Mouse (Mus musculus) retina, adult 2 months (tissue): Measurements from ENCODE around the gene Bves.
"Not testable (repeated sequence)": the region's sequence is repeated elsewhere in the genome, so short reads cannot be mapped to it uniquely, and the experiment has no call there.

Experiments used
- DNase-seq: peaks from one replicate; pipeline ENCODE4 v3.0.0-alpha.2; 2012; ENCODE audit warnings: low read depth, low spot score

The Bves gene

DNA sequence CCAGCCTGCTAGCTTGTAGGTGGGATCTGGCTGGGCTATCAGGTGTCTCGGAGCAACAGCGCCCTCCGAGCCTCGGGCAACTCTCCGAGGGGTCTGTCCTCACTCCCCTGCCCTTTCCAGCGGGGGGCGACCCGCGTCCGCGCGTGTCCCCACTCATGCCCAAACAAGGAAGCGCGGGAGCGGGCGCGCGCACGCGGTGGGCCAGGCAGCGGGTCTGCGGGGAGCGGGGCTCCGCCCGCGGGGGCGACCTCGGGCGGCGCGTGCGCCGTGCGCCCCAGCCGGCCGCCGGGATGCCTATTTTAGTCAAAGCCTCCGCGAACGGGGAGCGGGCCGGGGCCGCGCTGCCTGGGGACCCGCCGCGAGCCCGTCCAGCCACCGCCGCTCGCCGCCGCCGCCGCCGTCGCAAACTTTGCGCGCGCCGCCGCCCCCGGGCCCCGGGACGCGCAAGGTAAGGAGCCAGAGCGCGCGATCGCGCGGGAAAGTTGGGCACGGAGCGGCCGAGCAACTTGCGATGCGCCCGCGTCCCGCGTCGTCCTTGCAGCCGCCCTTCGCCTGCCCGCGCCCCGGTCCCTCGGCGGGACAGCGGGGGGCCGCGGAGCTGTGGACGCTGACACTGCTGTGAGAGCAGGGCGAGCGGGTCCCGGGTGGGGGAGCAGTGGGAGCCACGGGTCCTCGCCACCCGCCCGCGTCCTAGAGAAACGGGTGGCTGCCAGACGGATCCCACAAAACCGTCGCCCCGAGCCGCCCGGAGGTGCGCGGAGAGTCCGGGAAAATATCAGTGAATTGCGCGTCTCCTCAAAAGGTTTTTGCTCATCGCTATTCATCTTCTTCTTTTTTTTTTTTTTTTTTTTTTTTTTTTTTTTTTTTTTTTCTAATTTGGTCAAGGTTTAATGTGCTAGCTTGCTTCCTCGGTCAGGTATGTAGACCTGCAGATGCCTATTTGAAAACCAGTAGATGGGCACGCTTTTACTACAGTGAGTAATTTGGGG lies at the start of gene Bves:
TSS of gene Bves (plus strand) at position 339 of the 989 bp plus-strand sequence.
- DNase-seq, result no peak

DNA sequence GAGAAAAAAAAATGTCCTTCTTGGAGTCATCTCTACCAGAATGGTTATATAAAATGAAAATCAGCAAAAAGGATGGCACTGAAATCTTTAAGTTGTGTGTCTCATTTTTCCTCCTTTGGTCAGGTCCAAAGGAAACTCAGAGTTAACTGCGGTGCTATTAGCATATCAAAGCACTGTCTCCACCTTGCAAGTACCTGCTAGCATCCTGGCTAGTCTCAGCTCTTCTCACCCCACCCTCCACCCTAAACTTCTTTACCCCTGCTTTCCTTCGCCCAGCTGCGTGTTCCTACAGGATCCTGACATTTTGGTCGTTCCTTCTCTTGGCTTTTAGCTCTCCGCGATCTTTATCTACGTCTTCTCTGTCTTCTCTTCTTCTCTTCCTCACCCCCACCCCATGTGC lies 47.2 kb upstream of the Bves start:
- DNase-seq, result no peak

DNA sequence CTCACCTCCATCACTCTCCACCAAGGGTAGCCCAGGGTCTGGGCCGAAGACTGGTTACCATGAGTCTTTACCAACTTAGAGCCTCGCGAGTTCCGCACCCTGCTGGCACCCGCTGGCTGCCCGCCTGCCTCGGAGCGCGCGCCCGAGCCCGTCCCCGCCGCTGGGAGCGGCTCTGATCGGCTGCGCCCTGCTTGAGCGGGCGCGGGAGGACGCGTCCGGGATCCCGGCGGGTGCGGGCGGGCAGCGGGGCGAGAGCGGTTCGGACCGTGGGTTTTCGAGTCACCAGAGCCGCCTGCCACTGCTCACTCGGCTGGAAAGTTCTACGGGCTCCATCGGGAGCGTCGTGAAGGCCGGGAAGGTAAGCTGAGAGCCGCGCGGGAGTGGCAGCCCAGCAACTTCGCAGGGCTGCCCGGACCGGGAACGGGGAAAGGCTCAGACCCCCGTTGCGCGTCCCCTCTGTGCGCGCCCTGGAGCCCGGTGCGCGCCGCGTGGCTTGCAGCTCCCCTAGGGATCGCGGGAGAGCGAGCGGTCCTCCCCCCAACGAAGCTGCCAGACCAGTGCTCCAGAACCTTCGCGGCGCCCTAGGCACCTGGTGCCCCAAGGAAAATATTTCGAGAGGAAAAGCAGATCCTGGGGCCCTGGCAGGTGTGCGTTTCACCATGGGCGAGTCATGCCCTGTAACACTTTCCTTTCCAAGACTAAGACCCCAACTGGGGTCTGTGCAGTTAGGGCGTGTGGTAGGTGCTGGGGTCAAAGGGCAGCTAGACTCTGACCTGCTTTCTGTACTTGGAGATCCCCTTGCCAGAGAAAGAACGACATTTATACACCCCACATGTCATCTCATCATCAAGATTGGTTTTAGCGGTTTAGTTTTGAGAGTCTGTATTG lies 46.1 kb upstream of the Bves start:
- DNase-seq, result no peak

DNA sequence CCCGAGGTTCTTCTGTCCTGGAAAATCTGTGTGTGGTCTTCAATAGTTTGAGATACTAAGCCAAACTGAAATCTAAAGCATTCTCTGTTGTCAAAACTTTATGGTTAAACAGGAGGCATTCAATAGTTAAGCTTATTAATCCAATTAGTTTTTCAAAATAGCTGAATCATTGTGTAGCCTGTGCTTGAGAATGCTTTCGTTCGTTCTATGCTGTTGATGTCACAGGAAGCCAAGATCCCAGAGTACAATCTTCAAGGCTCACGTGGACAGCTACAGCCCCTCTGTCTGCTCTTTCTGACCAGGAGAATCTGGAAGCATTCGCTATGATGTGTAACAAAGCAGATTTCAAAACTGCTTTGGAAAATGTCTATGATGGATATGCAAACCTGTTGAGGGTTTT lies 45.0 kb upstream of the Bves start:
- no peak for DNase-seq

DNA sequence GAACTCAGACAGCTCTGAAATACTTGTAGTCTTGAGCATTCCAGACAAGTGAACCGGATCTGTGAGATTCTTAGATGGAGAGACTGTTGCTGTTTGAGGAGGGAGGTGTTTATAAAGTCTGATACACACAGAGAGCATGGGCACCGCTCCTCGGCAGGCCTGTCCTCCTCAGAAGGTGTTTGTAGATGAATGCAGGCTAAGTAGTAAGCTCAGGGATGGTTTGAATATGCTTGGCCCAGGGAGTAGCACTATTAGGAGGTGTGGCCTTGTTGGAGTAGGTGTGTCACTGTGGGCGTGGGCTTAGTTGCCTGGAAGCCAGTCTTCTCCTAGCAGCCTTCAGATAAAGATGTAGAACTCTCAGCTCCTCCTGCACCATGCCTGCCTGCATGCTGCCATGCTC lies 43.4 kb upstream of the Bves start:
- DNase-seq, result not testable (repeated sequence)

DNA sequence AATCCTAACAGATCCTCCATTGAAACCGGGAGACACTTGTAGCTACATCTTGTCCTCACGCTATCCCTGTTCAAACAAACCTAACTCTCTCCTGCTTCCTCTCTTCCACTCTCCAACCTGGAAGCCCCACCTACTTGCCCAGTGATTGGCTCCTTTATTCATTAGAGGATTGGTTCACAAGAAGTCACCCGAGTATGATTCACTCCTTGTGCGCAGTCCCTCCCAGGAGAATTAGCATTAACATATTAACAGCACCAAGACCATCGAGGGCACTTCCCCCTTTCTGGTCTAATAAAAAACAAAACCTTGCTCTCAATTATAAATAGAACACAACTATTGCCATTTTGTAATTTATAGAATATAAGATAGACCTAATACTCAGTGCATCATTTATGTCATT lies 40.5 kb upstream of the Bves start:
- DNase-seq, result no peak

DNA sequence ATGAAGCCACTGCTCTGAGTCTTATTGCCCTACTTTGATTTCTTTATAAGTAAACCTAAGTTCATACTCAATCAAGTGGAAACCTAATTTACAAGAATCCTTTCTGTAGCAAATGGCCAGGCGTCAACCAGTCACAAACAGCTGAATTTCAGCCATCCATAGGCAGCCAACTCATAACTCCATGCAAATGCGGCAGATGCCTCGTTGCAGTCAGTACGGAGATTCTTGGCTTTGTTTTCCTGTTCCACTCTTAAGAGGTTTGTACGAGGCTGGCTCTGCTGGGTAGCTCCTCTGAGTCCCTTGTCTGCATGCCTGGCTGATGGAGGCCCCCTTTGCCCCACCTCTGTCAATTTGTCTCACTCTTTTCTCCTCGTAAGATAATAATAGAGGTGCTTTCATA lies 37.1 kb upstream of the Bves start:
- DNase-seq, result no peak

DNA sequence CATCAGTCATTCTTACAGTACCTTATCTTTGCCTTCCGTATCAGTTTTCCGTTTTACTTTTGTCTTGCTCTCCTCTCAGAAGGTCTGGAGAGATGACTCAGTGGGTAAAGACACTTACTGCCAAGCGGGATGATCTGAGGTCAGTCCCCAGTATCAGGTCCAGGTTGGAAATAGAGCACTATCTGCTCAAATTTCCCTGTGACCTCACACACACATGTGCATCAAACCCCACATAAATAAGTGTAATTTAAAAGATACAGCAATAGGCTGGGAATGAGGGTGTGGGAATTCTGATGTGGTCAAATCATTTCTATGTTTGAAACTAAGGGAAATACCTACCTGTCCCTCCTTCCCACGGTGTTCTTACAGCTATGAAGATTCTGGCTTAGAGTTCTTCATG lies 36.1 kb upstream of the Bves start:
- no peak for DNase-seq

DNA sequence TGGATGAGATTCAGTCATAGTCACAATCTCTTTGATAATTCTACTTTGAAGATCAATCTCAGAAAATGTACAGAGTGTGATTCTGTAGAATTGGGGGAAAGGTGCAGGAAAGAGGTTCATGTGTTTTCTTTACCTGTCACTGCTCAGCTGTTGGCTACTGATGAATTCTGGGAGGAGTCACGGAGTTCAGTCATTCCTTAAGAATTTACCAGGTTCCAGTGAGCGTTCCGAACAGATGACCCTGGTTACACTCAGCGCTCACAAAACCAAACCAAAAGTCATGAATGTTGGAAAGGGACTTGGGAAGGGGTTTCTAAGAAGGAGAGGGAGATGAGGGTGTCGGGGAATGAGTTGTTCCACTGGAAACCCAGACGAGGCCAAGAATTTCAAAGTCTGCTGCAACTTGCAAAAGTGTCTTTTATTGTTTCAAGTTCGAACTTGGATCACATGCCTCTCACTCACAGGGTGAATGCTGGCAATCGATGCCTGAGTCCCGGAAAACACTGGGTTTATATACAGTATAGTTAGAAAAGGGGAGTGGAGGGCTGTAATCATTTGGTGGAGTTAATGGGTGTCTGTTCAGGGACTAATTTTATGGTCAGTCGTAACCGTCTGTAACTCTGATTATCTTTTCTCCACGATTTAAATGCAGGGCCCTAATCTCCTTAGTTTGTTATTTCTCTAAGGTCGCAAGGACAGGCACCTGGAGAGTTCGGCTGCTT lies 32.1 kb upstream of the Bves start:
- DNase-seq, result no peak

DNA sequence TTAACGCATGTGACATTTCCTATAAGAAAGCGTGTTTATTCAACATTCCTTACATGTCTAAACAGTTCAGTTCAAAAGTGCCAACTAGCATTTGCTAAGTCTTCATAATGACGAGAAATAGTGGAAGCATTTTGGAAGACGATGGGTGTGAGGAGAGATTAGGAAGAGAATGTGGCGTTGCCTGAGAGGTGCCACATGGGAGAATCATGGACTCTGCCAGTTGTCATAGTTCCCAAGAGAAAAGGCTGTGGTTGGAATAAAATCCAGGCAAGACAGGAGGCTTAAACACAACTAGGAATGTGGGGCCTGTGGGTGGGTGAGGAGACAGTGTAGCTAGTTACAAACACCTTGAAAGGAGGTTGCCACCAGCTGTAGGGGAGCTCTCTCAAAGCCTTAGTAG lies 30.4 kb upstream of the Bves start:
- no peak for DNase-seq

DNA sequence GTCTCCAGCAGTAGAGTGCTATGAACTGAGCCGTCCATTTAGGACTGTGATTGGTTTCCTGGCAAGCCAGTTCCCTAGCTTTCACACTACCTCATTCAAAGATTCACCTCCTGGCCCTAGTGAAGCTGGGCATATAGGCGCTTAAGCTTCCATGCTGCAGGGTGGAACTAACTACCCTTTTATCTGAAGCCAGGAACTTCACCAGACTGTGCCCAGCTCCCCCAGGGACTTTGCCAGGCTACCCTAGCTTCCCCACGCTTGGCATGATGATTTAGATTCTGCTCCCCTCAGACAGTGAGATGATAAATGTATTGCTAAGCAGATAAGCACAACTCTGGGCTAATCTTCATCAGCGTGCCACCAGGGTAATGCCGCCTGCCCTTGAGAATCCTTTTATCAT lies 24.4 kb upstream of the Bves start:
- DNase-seq, result no peak

DNA sequence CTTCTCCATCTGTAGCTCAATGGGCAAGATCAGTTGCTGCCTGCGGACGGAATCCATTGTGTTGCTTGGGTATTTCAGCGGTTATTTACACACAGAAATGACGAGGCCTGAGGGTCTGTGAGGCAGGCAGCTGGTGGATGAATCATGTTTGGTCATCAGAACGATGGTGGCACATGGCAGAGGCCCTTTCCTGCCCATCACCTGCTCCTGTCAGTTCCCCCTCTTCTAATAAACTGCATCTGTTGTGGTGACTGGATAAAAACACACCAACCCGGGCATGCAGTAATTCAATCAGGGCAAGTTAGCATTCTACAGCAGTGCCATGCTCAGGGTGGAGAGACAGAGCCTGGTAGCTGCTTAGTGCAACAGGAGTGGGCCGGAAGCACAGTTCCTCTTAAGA lies 23.9 kb upstream of the Bves start:
- DNase-seq, result no peak

DNA sequence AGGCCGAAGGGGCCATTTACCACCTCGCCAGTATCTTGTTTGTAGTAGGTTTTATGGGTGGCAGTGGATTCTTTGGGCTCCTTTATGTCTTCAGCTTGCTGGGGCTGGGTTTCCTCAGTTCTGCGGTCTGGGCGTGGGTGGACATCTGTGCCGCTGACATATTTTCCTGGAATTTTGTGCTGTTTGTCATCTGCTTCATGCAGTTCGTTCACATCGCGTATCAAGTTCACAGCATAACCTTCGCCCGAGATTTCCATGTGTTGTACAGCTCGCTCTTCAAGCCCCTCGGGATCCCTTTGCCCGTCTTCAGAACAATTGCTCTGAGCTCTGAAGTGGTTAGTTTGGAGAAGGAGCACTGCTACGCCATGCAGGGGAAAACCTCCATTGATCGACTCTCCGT lies 20.7 kb upstream of the Bves start:
- DNase-seq, result no peak

DNA sequence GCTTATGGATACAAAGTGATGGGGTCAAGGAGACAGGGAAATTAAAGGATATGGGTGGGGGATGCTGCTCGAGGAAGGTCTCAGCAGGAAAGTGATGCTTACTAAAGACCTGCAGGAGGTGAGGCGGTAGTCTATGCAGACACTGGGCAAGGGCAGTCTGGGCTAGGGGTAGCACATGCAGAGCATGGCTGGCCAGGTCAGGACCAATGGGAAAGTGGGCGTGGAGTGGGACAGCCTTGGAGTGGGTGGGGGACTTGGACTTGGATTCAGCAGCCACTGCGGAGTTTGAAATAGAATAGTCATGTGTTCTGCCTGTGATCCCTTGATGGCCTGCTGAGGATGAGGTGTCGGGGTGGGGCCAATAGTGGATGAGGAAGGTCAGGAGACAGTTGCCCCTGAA lies 16.6 kb upstream of the Bves start:
- DNase-seq, result no peak

DNA sequence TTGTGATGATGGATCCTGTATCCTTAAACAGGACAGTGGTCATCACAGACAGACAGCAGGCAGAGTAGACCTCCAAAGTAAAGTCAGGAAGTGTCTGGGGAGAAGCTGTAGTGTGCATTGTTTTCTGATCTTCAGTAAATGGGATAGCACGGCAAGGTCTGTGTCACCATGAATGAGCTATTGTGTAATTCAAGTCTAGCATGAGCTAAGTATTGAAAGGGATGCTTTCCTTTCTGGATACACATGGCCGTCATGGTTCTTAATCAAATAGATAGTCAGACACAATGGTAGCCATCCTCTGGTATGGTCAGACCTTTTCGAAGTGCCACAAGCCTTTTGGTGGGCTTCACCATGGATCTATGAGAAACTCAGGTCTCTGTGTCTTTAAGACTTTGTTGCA lies 15.3 kb upstream of the Bves start:
- no peak for DNase-seq

DNA sequence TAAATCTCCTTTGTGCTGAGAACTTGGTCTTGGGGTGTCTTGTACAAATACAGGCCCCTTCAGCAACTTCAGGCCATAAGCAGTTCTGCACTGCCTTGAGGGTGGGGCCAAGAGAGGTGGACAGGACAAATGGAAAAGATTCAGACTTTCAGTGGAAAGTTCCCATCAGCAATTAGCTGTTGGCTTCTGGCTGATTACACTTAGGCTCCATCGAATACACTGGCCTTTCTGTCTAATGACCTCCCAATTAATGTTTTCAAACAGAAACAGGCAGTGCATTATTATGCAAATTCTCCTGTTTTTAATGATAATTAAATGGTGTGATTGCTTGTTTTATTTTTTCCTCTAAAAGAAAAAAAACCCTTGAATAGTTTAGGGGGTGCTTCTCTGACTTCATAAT lies 11.4 kb upstream of the Bves start:
- DNase-seq, result no peak

DNA sequence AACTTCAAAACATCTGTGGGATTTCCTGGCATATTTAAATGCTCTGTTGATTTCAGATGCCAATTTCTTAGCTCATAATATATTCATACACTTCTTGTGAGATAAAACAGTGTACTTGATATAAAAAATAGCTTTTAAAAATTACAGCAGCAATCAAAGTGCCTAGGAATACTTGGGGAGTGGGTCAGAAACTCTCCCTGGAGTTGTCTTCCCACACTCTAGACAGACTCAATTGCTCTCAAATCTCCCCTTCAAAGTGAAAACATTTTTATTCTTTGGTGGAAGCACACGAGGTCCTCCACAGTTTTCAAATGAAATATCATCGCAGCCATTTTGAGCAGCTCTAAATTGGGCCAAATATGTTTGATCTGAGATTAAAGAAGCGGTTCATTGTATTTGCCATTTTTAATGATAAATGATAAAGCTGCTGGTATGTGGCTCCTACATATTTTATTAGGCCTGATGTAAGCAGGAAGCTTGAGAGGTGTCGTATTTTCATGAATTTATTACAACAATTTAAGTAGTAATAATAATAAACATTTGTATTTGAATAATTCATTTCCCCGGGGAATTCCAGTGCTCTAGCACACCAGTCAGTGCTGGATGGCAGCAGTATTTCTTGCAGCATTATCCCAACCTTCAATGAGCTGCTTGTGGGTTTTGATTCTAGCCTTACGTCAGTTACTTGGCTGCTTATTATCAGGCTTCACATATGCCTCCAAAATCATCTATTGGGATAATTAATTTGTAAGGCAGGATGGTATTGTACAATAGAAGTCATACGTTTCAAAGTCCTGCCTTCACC lies 7.2 kb upstream of the Bves start:
- DNase-seq, result no peak

DNA sequence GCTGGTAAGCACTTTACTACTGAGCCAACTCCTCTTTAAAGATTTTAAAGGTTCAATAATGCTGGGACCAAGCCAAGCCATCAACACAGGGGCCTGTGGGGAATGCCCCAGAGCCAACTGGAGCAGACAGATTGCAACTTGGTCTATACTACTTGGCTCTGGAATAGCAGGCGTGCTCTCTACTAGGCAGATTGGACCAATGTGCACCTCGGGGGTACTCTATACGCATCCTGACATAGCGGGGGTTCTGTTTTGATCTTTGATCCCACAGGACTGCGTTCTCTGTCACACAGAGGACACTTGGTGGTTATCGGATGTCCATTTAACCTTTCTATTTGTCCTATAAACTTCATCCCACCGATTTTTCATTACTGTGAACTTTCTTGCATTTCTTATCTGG lies 647 bp upstream of the Bves start:
- DNase-seq, result no peak

DNA sequence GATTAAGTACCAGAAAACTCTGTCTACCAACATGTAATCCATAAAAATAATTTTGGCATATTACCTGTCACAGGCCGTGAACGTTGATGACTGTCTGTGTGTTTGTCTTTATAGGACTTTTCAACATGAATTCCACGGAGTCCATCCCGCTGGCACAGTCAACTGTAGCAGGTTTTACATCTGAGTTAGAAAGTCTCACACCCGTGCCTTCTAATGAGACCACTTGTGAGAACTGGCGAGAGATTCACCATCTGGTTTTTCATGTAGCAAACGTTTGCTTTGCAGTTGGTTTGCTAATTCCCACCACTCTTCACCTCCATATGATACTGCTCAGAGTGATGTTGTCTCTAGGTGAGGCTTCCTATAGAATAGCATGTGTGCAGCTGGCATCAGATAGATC lies 3.5 kb downstream of the Bves start:
- no peak for DNase-seq

DNA sequence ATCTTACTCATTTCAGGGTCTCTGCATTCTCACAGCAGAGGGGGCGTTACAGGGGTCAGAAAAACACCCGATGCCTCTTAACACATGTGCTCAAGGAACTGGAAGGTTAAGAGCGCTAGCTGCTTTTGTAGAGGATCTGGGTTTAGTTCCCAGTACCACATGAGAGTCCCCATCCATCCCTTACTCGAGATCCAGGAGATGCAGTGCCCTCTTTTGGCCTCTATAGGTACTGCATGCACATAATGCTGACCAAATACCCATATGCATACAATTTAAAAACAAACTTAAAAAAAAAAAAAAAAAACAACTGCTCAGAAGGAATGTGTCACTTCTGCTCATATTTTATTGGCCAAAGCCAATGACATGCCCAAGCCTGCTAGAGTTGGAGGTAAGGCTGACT lies 8.8 kb downstream of the Bves start:
- no peak for DNase-seq

DNA sequence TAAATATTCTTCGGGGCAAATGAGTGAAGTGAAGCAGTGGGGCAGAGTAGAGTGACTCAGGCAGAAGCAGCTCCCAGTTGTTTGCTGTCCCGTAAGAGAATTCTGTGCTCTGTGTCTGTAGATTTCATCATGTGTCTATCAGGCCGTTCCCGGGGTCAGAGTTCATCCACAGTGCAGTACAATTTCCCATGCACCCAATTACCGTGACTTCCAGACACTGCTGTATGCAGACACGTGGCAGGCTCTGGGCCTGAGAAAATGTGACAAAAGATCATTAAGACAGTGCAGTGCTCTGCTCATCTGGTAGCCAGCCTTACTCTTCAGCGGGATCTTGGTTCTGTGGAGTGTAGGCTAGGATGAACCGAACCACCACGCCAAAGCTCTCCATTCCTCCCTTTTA lies 9.6 kb downstream of the Bves start:
- DNase-seq, result no peak
